Mouse (Mus musculus): Measurements from ENCODE around the gene Polr2e.
A peak's percentile ranks its signal among the peaks of the same experiment; 100 is the strongest.

Polr2e gene

GRCm38 (mm10) chr10:80035686-80036085 is 3.9 kb downstream of the Polr2e start:
- no peak for DNase-seq (ENCODE audit: low spot score in 2 of 2)

GRCm38 (mm10) chr10:80035148-80035547 is 4.4 kb downstream of the Polr2e start:
- no peak for DNase-seq (ENCODE audit: low spot score in 2 of 2)

- DNase-seq (ENCODE audit: low spot score in 2 of 2), result no peak
Observed at GRCm38 (mm10) chr10:80033511-80034391, 5.8 kb downstream of the Polr2e start.

GRCm38 (mm10) chr10:80032799-80033480 is 6.7 kb downstream of the Polr2e start:
- DNase-seq (ENCODE audit: low spot score in 2 of 2), result peak in 1 of 2 experiments; percentile 65

- no peak for DNase-seq (ENCODE audit: low spot score in 2 of 2)
Observed at GRCm38 (mm10) chr10:80030736-80031135, 8.9 kb downstream of the Polr2e start.

- no peak for DNase-seq (ENCODE audit: low spot score in 2 of 2)
Observed at GRCm38 (mm10) chr10:80030191-80030590, 9.4 kb downstream of the Polr2e start.

GRCm38 (mm10) chr10:80028521-80028846 is 11.1 kb downstream of the Polr2e start:
- no peak for DNase-seq (ENCODE audit: low spot score in 2 of 2)

GRCm38 (mm10) chr10:80027681-80028520 is 11.7 kb downstream of the Polr2e start:
- DNase-seq (ENCODE audit: low spot score in 2 of 2), result no peak

GRCm38 (mm10) chr10:80025889-80026288 is 13.7 kb downstream of the Polr2e start:
- no peak for DNase-seq (ENCODE audit: low spot score in 2 of 2)

GRCm38 (mm10) chr10:80025463-80025862 is 14.1 kb downstream of the Polr2e start:
- DNase-seq (ENCODE audit: low spot score in 2 of 2), result no peak

GRCm38 (mm10) chr10:80025044-80025347 is 14.6 kb downstream of the Polr2e start:
- no peak for DNase-seq (ENCODE audit: low spot score in 2 of 2)

GRCm38 (mm10) chr10:80024229-80025043 is 15.2 kb downstream of the Polr2e start:
- no peak for DNase-seq (ENCODE audit: low spot score in 2 of 2)

- no peak for DNase-seq (ENCODE audit: low spot score in 2 of 2)
Observed at GRCm38 (mm10) chr10:80023758-80024157, 15.8 kb downstream of the Polr2e start.

GRCm38 (mm10) chr10:80022806-80023205 is 16.8 kb downstream of the Polr2e start:
- DNase-seq (ENCODE audit: low spot score in 2 of 2), result no peak

GRCm38 (mm10) chr10:80022164-80022563 is 17.4 kb downstream of the Polr2e start:
- no peak for DNase-seq (ENCODE audit: low spot score in 2 of 2)

GRCm38 (mm10) chr10:80021320-80021641 is 18.3 kb downstream of the Polr2e start:
- no peak for DNase-seq (ENCODE audit: low spot score in 2 of 2)

GRCm38 (mm10) chr10:80020603-80021319 is 18.8 kb downstream of the Polr2e start:
- DNase-seq (ENCODE audit: low spot score in 2 of 2), result no peak

GRCm38 (mm10) chr10:80020191-80020590 is 19.4 kb downstream of the Polr2e start:
- no peak for DNase-seq (ENCODE audit: low spot score in 2 of 2)

- DNase-seq (ENCODE audit: low spot score in 2 of 2), result no peak
Observed at GRCm38 (mm10) chr10:80019471-80020131, 20.0 kb downstream of the Polr2e start.

- no peak for DNase-seq (ENCODE audit: low spot score in 2 of 2)
Observed at GRCm38 (mm10) chr10:80018739-80019297, 20.8 kb downstream of the Polr2e start.

Measured in urinary bladder, postnatal 4 days (tissue).